Mouse (Mus musculus) midbrain, embryonic 12.5 days (tissue): ENCODE data around the gene Aida. TPM values are rescaled to one million over a fixed set of nuclear protein-coding genes. Genes with fewer than 3 reads are reported as not detected.
A peak's percentile ranks its signal among the peaks of the same experiment; 100 is the strongest.

Experiments
- ATAC-seq: fragments of 200-750 bp; cut with Nextera tagmentation; 2 replicates; pipeline ENCODE4 v1.8.0; 2017; ENCODE audit warnings: low read depth, moderate TSS enrichment, moderate library complexity; ENCODE audit not compliant: low FRiP score
- H3K27ac ChIP-seq: fragments of 300-500 bp; sonication (generic); replicated peaks from 2 replicates; pipeline ENCODE4 v1.5.1; 2016; ENCODE audit warnings: mild to moderate bottlenecking
- H3K27me3 ChIP-seq: fragments of 300-500 bp; sonication (generic); 2 replicates; pipeline ENCODE4 v1.6.1; 2016; ENCODE audit warnings: mild to moderate bottlenecking
- H3K36me3 ChIP-seq: fragments of 300-500 bp; sonication (generic); 2 replicates; pipeline ENCODE4 v1.6.1; 2016
- H3K4me1 ChIP-seq: fragments of 300-500 bp; sonication (generic); 2 replicates; pipeline ENCODE4 v1.6.1; 2016
- H3K4me2 ChIP-seq: fragments of 300-500 bp; sonication (generic); replicated peaks from 2 replicates; pipeline ENCODE4 v1.6.1; 2016; ENCODE audit warnings: mild to moderate bottlenecking, moderate library complexity
- H3K4me3 ChIP-seq: fragments of 300-500 bp; sonication (generic); 2 replicates; pipeline ENCODE4 v1.5.1; 2016; ENCODE audit warnings: mild to moderate bottlenecking
- H3K9ac ChIP-seq: fragments of 300-500 bp; sonication (generic); replicated peaks from 2 replicates; pipeline ENCODE4 v1.6.1; 2016; ENCODE audit warnings: mild to moderate bottlenecking, moderate library complexity
- H3K9me3 ChIP-seq: fragments of 300-500 bp; sonication (generic); 2 replicates; pipeline ENCODE4 v1.6.1; 2016; ENCODE audit warnings: mild to moderate bottlenecking
- WGBS: fragments of 180-500 bp; shearing (Covaris S2); methylation state at CpG from one replicate; pipeline ENCODE4 v1.1.7; 2016; 5-methylcytosine and 5-hydroxymethylcytosine counted together
- polyA plus RNA-seq: library from polyadenylated mRNA; unstranded; fragments of >200 nt; fragmentation: Nextera tagmentation; extraction: Ambion mirVana; gene quantifications from 2 replicates; pipeline ENCODE4 v1.2.1, GENCODE M21; 2016

The Aida gene
- polyA plus RNA-seq, 1 experiment from 2014 or later, result 68.5 TPM

DNA sequence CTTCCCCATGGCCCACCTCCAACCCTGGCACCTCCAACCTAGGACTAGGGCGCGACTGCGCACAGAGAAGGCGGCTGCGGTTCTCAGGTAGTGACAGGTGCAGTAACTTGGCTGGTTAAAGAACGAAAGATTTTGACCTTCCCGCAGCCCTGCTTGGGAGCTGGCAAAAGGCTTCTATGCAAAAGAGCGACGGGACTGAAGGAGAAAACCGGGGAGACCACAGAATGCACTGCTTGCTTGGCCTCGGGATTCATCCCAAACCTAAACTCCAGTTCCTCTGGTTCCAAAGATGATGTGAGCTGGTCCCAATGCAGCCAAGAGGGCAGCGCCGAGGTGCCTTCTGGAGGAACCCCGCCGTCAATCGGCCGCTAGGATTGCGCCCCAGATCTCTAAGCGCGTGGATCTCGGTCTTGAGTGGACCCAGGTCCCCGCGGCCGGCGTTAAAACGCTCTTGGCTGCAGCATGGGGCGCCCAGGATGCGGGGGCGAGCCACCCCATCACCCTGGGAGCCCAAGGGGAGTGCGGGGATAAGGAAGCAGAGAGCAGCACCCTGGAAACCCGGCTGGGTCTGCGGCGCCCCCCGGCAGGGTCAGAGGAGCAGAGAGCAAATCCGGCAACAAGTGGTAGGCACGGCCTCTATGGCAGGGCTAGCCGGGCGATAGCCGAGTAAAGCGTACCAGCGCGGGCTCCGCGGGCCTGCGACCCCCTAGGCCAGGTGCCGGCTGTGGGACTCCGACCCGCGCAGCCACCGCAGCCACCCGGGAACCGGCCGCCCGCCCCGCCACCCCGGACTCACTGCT is 72.4 kb downstream of the Aida start:
- H3K4me3 ChIP-seq, result peak overlapping the region; percentile 93
- peaks cover 18% of the 10 kb centered on the region for H3K4me1 ChIP-seq
- H3K9me3 ChIP-seq, result no peaks in the 10 kb centered on the region
- ATAC-seq, result peak; percentile 81
- H3K27me3 ChIP-seq, result no peaks in the 10 kb centered on the region
- 2% methylated on average over 55 of the region's 56 CpGs for WGBS
- H3K27ac ChIP-seq, result peak overlapping the region; percentile 69
- peak overlapping the region; percentile 95 for H3K4me2 ChIP-seq
- peaks cover 16% of the 10 kb centered on the region; the same call in 1 of the 2 replicates for H3K36me3 ChIP-seq
- peak overlapping the region; percentile 89 for H3K9ac ChIP-seq

DNA sequence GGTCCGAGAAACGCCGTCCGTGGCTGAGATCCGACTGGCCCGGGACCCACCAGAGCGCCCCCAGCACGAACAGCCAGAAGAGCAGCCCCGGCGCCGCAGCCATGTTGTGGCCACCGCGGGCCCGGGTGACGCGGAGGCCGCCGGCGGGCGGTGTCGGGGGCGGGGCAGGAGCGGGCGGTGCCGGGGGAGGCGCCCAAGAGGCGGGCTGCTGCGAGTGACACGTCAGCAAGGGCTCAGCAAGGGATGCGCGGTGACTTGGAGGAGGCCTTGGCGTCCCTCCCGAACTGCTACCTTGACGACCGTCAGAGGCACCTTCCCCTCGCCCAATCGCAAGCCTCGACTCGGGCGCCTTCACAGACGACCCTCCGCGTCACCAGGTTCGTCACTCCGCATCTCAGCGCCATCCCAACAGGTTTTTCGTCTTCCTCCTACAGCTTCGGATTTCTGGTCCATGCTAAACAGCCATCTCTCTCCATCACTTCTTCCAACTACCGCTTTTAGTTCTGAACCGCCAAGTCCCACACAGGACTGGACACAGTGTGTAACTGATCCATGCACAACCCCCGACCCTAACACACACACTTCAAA is 73.1 kb downstream of the Aida start, which contains the start of gene Mia3:
TSS of gene Mia3 (minus strand) at position 127 of the 588 bp plus-strand sequence.
- peak within 1 kb of the TSS; percentile 95 for H3K4me2 ChIP-seq
- no peaks in the 10 kb centered on the region for H3K27me3 ChIP-seq
- peak within 1 kb of the TSS; percentile 93 for H3K4me3 ChIP-seq
- peaks cover under 1% of the 10 kb centered on the region; the same call in 1 of the 2 replicates for H3K9me3 ChIP-seq
- ATAC-seq, result peak; percentile 97
- WGBS, result under 1% methylated on average over 46 of the region's 51 CpGs
- H3K27ac ChIP-seq, result peak within 1 kb of the TSS; percentile 69
- peaks cover 9% of the 10 kb centered on the region; the same call in 1 of the 2 replicates for H3K36me3 ChIP-seq
- H3K4me1 ChIP-seq, result peaks cover 18% of the 10 kb centered on the region
- peak within 1 kb of the TSS; percentile 89 for H3K9ac ChIP-seq

DNA sequence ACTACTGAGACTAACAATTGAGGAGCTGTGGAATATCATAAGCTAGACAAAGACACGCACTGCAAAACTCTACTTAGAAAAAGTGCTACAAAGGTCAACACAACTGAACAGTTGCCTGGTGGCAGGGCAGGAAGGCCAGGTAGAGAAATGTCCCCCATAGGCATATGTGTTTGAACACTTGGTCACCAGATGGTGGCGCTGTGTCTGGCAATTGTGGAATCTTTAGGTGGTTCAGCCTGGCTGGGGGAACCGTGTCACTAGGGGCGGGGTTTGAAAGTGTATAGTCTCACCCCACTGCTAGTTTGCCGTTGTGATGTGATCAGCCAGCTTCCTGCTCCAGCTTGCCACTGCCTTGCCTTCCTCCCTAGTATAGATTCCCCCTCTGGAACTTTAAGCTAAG is 78.3 kb downstream of the Aida start:
- no peak overlapping the region for H3K27ac ChIP-seq
- WGBS, result 74% methylated on average over 5 of the region's 5 CpGs
- ATAC-seq, result no peak
- no peak overlapping the region for H3K4me3 ChIP-seq
- no peak overlapping the region for H3K9ac ChIP-seq
- peaks cover 4% of the 10 kb centered on the region; the same call in 1 of the 2 replicates for H3K9me3 ChIP-seq
- no peak overlapping the region for H3K4me2 ChIP-seq
- H3K36me3 ChIP-seq, result no peaks in the 10 kb centered on the region
- H3K27me3 ChIP-seq, result no peaks in the 10 kb centered on the region; the same call in 1 of the 2 replicates
- H3K4me1 ChIP-seq, result peaks cover 6% of the 10 kb centered on the region; the same call in 1 of the 2 replicates

Other genes starting within 250 kb of the Aida start
- gene Disp1, start 75.1 kb upstream of the Aida start, polyA plus RNA-seq, result 12.2 and 13.2 TPM in 2 replicates
- gene Brox, start 679 bp downstream of the Aida start, polyA plus RNA-seq, result 77.3 and 77.5 TPM in 2 replicates
- gene Mia3, start 73.0 kb downstream of the Aida start, polyA plus RNA-seq, result 117 and 136 TPM in 2 replicates
- 19.7 and 22.9 TPM in 2 replicates for gene Taf1a, start 92.4 kb downstream of the Aida start, polyA plus RNA-seq
- 0.11 and 0.69 TPM in 2 replicates for gene Hhipl2, start 121.6 kb downstream of the Aida start, polyA plus RNA-seq